Mouse (Mus musculus) neural tube, embryonic 11.5 days (tissue): ENCODE results near the gene Krt31. TPM values are rescaled to one million over a fixed set of nuclear protein-coding genes. Genes with fewer than 3 reads are reported as not detected.

ENCODE experiments used
- polyA plus RNA-seq: library from polyadenylated mRNA; unstranded; fragments of >200 nt; fragmentation: Nextera tagmentation; extraction: Ambion mirVana; gene quantifications from 2 replicates; pipeline ENCODE4 v1.2.1, GENCODE M21; 2014

Krt31 gene
- polyA plus RNA-seq, 1 experiment from 2014 or later = not detected

Other genes starting within 250 kb of the Krt31 start
- gene Gm11554, start 246.1 kb downstream of the Krt31 start, polyA plus RNA-seq = not detected in 2 replicates
- gene Krtap4-13, start 240.7 kb downstream of the Krt31 start, polyA plus RNA-seq = not detected in 2 replicates
- gene Gm11564, start 234.9 kb downstream of the Krt31 start, polyA plus RNA-seq = not detected in 2 replicates
- not detected in 2 replicates for gene 2300003K06Rik, start 212.5 kb downstream of the Krt31 start, polyA plus RNA-seq
- not detected in 2 replicates for gene Krtap4-16, start 198.9 kb downstream of the Krt31 start, polyA plus RNA-seq
- not detected in 2 replicates for gene Gm11568, start 192.6 kb downstream of the Krt31 start, polyA plus RNA-seq
- gene Gm11559, start 186.1 kb downstream of the Krt31 start, polyA plus RNA-seq = not detected in 2 replicates
- not detected in 2 replicates for gene Krtap9-1, start 177.2 kb downstream of the Krt31 start, polyA plus RNA-seq
- 0.23 TPM in 1 of 2 replicates, not detected in the other for gene Gm11567, start 171.4 kb downstream of the Krt31 start, polyA plus RNA-seq
- not detected in 2 replicates for gene Krtap31-1, start 142.6 kb downstream of the Krt31 start, polyA plus RNA-seq
- not detected in 2 replicates for gene Gm11565, start 135.8 kb downstream of the Krt31 start, polyA plus RNA-seq
- not detected in 2 replicates for gene Krtap31-2, start 114.3 kb downstream of the Krt31 start, polyA plus RNA-seq
- not detected in 2 replicates for gene Krtap9-5, start 102.1 kb downstream of the Krt31 start, polyA plus RNA-seq
- not detected in 2 replicates for gene Krtap29-1, start 71.5 kb downstream of the Krt31 start, polyA plus RNA-seq
- gene Krtap16-1, start 64.0 kb downstream of the Krt31 start, polyA plus RNA-seq = 0.20 TPM in 1 of 2 replicates, not detected in the other
- gene Krtap17-1, start 56.6 kb downstream of the Krt31 start, polyA plus RNA-seq = not detected in 2 replicates
- not detected in 2 replicates for gene Krt33a, start 34.3 kb downstream of the Krt31 start, polyA plus RNA-seq
- gene Krt33b, start 20.7 kb downstream of the Krt31 start, polyA plus RNA-seq = not detected in 2 replicates
- not detected in 2 replicates for gene Krt34, start 9.0 kb downstream of the Krt31 start, polyA plus RNA-seq
- not detected in 2 replicates for gene Krt32, start 37.7 kb upstream of the Krt31 start, polyA plus RNA-seq
- not detected in 2 replicates for gene Krt35, start 45.7 kb upstream of the Krt31 start, polyA plus RNA-seq
- not detected in 2 replicates for gene Krt36, start 55.1 kb upstream of the Krt31 start, polyA plus RNA-seq
- 0.19 TPM in 1 of 2 replicates, not detected in the other for gene Krt13, start 71.0 kb upstream of the Krt31 start, polyA plus RNA-seq
- 2.7 and 3.3 TPM in 2 replicates for gene Krt15, start 85.4 kb upstream of the Krt31 start, polyA plus RNA-seq
- gene Krt19, start 98.1 kb upstream of the Krt31 start, polyA plus RNA-seq = 6.4 and 6.6 TPM in 2 replicates
- not detected in 2 replicates for gene Krt9, start 142.7 kb upstream of the Krt31 start, polyA plus RNA-seq
- gene Krt14, start 157.0 kb upstream of the Krt31 start, polyA plus RNA-seq = 7.7 and 7.9 TPM in 2 replicates
- gene Krt16, start 198.4 kb upstream of the Krt31 start, polyA plus RNA-seq = not detected in 2 replicates
- gene Krt17, start 210.5 kb upstream of the Krt31 start, polyA plus RNA-seq = 0.88 and 1.1 TPM in 2 replicates
- not detected in 2 replicates for gene Krt42, start 219.3 kb upstream of the Krt31 start, polyA plus RNA-seq